Mouse (Mus musculus) neutrophil, adult 5-6 weeks (primary cell): Measurements from ENCODE around the gene Fblim1. TPM values are rescaled to one million over a fixed set of nuclear protein-coding genes. Genes with fewer than 3 reads are reported as not detected.

Experiments used
- ATAC-seq: fragments of 151-379, 151-347 bp; 2 replicates; pipeline ENCODE4 v1.8.0; 2017; ENCODE audit warnings: mild to moderate bottlenecking, moderate TSS enrichment; ENCODE audit not compliant: insufficient number of reproducible peaks, poor library complexity, low FRiP score, severe bottlenecking; ENCODE audit errors: extremely low read depth
- total RNA-seq: library from RNA; stranded (forward); fragments of 200-1000 nt; gene quantifications from 2 replicates; pipeline ENCODE4 v1.2.3, GENCODE M21; 2017

The Fblim1 gene
- total RNA-seq, 1 experiment from 2014 or later = 0.12 TPM

- ATAC-seq = no peak
Measured at GRCm38 (mm10) chr4:141526936-141527650, 78.8 kb downstream of the Fblim1 start.

Other genes starting within 250 kb of the Fblim1 start
- gene Fam131c, start 237.9 kb downstream of the Fblim1 start, total RNA-seq = not detected in 2 replicates
- gene Clcnka, start 207.4 kb downstream of the Fblim1 start, total RNA-seq = not detected in 2 replicates
- not detected in 2 replicates for gene Clcnkb, start 190.1 kb downstream of the Fblim1 start, total RNA-seq
- gene Hspb7, start 185.3 kb downstream of the Fblim1 start, total RNA-seq = not detected in 2 replicates
- not detected in 2 replicates for gene Srarp, start 170.0 kb downstream of the Fblim1 start, total RNA-seq
- 25.3 and 32.0 TPM in 2 replicates for gene Zbtb17, start 161.4 kb downstream of the Fblim1 start, total RNA-seq
- 40.5 and 54.9 TPM in 2 replicates for gene Spen, start 67.5 kb downstream of the Fblim1 start, total RNA-seq
- not detected in 2 replicates for gene Tmem82, start 12.5 kb upstream of the Fblim1 start, total RNA-seq
- gene Slc25a34, start 17.7 kb upstream of the Fblim1 start, total RNA-seq = 0.23 and 0.25 TPM in 2 replicates
- 15.6 and 16.6 TPM in 2 replicates for gene Plekhm2, start 58.8 kb upstream of the Fblim1 start, total RNA-seq
- 6.5 TPM in 1 of 2 replicates, not detected in the other for gene Rsc1a1, start 79.5 kb upstream of the Fblim1 start, total RNA-seq
- gene Ddi2, start 117.3 kb upstream of the Fblim1 start, total RNA-seq = 29.2 and 31.1 TPM in 2 replicates
- gene Agmat, start 140.6 kb upstream of the Fblim1 start, total RNA-seq = not detected in 2 replicates
- gene Dnajc16, start 184.8 kb upstream of the Fblim1 start, total RNA-seq = 7.0 and 9.8 TPM in 2 replicates
- 31.2 and 34.0 TPM in 2 replicates for gene Casp9, start 187.5 kb upstream of the Fblim1 start, total RNA-seq
- gene Cela2a, start 220.1 kb upstream of the Fblim1 start, total RNA-seq = not detected in 2 replicates
- not detected in 2 replicates for gene Ctrc, start 240.3 kb upstream of the Fblim1 start, total RNA-seq